Mouse (Mus musculus) ES-E14 (cell line): Measurements from ENCODE around the gene Alx3.

Source experiments
- CHD2 ChIP-seq: IDR thresholded peaks from 2 replicates; pipeline ENCODE4 v1.6.1; 2014; ENCODE audit warnings: mild to moderate bottlenecking, low read depth, low read length, inconsistent platforms
- MAFK ChIP-seq: IDR thresholded peaks from 2 replicates; pipeline ENCODE4 v1.6.1; 2014; ENCODE audit warnings: mild to moderate bottlenecking, low read depth, low read length, inconsistent platforms; ENCODE audit not compliant: insufficient read depth

DNA sequence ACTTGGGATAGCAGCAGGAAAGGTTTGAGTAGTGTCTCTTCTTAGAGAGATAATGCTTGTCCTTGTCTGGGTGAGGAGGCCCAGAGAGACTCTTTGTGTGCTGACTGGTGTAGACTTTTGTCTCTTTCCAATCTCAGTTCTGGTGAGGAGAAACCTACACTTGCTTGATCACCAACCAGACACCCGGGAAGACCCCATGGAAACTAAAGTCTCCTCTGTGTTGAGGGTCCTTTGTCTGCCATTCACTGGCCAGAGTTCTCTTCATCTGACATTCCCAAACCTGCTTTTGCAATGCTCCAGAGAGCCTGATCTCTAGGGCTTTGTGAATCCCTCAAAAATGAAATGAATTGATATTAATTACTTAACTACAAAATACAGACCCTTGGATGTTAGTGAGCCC is 10.9 kb upstream of the Alx3 start:
- TF ChIP-seq CHD2: no peak
- TF ChIP-seq MAFK: no peak
